Mouse (Mus musculus): Measurements from ENCODE around the gene Rps15. TPM values are rescaled to one million over a fixed set of nuclear protein-coding genes. Genes with fewer than 3 reads are reported as not detected.
"Not testable (repeated sequence)": the region's sequence is repeated elsewhere in the genome, so short reads cannot be mapped to it uniquely, and the experiment has no call there.

Gene Rps15
- 1,000 to 10,000 TPM; 1,216 to 1,243 TPM for total RNA-seq (2021)
- long read RNA-seq, experiment 1, transcript Rps15-202 (4 exons, 500 nt), result major isoform, 277 of 437 reads
- long read RNA-seq, experiment 1, transcript Rps15-201 (3 exons, 572 nt), result minor isoform, 33 of 437 reads
- long read RNA-seq, experiment 1, partial matches to known transcripts, result 122 of 437 reads
- long read RNA-seq, experiment 1, other reads (novel, unspliced or antisense), result 5 of 437 reads
- long read RNA-seq, experiment 2, transcript Rps15-201 (3 exons, 572 nt), result minor isoform, 12 of 265 reads
- long read RNA-seq, experiment 2, transcript Rps15-202 (4 exons, 500 nt), result major isoform, 206 of 265 reads
- long read RNA-seq, experiment 2, partial matches to known transcripts, result 37 of 265 reads
- long read RNA-seq, experiment 2, other reads (novel, unspliced or antisense), result 10 of 265 reads

DNA sequence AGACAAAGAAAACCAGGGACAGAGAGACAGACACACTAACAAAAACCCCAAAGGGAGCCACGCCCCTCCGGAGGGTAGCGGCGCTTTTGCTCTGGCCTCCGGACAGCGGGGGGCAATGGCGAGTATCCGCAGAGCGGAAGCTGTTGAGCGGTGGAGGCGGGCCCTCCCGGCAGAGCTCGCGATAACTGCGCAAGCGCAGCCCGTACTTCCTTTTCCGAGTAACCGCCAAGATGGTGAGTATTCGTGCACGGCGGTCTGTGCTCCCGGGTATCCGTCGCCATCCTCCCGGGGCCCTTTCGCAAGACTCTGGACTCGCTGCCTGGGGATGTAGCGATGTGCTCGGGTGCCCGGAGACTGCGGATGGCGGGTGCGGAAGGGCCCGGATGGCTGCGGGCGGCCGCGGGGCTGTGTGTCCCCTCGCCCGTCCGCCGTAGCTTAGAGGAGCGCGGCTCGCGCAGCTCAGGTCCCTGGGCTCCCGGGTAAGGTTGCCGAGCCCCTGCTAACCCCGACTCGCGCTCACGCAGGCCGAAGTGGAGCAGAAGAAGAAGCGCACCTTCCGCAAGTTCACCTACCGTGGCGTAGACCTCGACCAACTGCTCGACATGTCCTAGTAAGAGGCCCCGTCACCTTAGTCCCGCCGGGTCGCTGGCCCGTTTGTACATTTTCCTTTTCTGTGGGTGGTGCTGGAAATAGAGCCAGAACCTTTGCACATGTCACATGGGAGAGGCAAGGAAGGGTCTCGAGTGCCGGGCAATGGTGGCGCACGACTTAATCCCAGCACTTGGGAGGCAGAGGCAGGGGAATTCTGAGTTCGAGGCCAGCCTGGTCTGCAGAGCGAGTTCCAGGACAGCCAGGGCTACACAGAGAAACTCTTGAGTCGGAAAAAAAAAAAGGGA, at the start of gene Rps15:
TSS of gene Rps15 (plus strand) at position 203 of the 896 bp plus-strand sequence.
- DNase-seq, result peak; percentile 97

DNA sequence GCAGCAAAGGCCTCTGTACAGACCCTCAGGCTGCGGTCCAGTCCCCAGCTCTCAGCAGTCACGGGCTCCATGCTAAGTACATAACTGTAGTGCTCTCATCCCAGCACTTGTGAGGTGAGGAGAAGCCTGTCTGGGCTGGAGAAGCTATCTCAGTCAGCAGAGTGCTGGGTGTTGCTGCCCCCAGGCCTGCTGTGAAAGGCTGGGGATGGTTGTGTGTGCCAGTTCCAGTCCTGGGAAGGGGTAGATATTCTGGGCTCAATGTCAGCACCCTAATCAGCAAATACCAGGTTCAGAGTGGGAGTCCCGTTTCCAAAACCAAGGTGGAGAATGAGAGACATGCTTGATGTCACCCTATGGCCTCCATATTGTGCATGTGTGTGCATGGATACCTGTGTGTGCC, 49.6 kb upstream of the Rps15 start:
- no peak for DNase-seq

GRCm38 (mm10) chr10:80244791-80245399, 47.4 kb upstream of the Rps15 start:
- DNase-seq, result peak; percentile 41

DNA sequence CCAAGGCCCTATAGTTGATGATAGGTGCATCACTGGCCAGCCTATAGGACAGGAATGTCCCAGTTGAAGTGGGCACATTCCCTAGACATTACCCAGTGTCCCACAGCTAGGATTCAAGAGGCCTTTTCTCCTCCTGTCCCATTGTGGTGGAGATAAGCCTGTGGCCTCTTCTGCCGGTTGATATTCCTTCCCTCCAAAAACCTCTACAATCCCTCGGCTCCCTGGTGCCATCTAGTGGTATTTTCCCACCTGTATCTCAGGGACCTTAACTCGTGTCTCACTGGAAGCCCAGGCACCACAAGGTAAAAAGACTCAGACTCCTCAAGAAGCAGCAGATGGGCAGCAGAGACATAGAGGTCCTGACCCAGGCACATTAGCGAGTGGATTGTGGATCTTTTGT, 46.7 kb upstream of the Rps15 start:
- peak; percentile 89 for DNase-seq

DNA sequence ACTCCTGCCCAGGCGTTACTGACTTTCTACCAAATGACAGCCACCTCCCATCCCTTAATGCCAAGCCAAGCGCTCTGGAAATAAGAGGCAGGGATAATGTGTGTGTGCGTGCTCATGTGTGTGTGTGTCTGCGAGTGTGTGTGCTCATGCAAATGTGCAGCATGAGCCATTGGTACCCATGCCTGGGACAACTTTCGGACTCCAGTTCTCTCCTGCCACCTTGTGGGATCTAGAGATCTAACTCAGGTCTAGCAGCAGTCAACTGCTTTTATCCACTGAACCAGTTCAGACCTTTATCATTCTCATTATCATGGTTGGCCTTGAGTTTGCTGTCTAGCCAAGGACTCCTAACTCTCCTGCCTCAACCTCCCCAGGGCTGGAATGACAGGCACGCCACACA, 44.4 kb upstream of the Rps15 start:
- no peak for DNase-seq

- DNase-seq, result not testable (repeated sequence)
These were observed 43.8 kb upstream of the Rps15 start for GRCm38 (mm10) chr10:80248437-80248836.

DNA sequence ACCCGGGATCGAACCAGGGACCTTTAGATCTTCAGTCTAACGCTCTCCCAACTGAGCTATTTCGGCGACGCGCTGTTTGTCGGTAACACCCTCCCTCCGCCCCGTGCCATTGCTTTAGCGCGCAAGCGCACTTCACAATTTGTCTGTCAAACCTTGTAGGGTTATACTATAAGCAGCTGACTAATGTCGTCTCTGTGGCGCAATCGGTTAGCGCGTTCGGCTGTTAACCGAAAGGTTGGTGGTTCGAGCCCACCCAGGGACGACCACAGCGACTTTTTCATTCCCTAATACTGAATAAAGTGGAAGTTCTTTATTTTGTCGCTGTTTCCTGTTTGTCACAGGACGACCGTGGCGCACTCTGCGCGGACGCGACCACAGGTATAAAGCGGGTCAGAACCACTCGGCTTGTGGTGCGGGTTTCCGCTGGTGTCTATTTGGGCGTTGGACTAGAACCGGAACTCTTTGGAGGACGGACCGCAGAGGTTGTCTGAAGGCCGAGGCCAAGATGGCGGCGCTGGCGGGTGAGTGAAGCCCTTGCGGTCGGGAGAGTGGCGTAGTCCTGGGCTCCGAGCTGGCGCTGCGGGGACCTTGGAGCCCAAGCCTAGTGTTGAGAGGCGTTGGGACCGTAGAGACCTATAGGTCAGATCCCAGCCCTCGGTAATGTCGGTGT, 43.1 kb upstream of the Rps15 start, which contains the start of gene Ndufs7:
TSS of gene Ndufs7 (plus strand) at position 151 of the 670 bp plus-strand sequence.
- DNase-seq, result peak; percentile 94

GRCm38 (mm10) chr10:80250059-80250458, 42.2 kb upstream of the Rps15 start:
- no peak for DNase-seq

- DNase-seq, result no peak
These were observed 41.7 kb upstream of the Rps15 start for GRCm38 (mm10) chr10:80250573-80250972.

DNA sequence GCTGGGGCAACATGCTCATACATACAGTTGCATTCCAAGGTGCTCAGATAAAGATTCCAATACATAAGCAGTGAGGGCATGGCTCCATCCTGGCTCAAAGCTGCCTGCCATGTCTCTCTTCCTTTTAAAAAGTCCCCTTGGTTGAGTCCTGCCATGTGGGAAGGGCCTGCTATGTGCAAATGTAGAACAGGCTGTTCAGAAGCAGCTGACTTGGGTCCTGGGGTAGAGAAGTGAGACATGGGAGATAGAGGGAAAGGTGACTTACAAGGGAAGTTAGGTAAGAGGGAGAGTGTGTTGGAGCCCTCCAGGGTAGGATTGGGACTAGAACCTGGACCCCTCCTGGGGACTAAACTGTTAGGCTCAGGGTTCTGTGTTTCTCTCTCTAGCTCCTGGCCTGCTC, 40.2 kb upstream of the Rps15 start:
- DNase-seq, result no peak

GRCm38 (mm10) chr10:80252493-80253274, 39.6 kb upstream of the Rps15 start:
- DNase-seq, result no peak

DNA sequence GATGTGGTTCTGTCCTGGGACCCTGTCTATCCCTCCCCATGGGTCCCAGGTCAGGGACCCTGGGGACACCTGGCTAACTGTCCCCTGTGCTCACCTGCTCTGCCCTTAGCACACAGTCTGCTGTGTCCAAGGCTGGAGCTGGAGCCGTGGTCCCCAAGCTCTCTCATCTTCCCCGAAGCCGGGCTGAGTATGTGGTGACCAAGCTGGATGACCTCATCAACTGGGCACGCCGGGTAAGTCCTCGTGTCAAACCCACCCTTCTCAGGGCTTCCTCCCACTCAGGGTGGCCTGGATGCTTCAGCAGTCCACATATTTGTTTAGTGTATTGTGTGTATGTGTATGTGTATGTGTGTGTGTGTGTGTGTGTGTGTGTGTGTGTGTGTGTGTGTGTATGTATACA, 38.7 kb upstream of the Rps15 start:
- no peak for DNase-seq

DNA sequence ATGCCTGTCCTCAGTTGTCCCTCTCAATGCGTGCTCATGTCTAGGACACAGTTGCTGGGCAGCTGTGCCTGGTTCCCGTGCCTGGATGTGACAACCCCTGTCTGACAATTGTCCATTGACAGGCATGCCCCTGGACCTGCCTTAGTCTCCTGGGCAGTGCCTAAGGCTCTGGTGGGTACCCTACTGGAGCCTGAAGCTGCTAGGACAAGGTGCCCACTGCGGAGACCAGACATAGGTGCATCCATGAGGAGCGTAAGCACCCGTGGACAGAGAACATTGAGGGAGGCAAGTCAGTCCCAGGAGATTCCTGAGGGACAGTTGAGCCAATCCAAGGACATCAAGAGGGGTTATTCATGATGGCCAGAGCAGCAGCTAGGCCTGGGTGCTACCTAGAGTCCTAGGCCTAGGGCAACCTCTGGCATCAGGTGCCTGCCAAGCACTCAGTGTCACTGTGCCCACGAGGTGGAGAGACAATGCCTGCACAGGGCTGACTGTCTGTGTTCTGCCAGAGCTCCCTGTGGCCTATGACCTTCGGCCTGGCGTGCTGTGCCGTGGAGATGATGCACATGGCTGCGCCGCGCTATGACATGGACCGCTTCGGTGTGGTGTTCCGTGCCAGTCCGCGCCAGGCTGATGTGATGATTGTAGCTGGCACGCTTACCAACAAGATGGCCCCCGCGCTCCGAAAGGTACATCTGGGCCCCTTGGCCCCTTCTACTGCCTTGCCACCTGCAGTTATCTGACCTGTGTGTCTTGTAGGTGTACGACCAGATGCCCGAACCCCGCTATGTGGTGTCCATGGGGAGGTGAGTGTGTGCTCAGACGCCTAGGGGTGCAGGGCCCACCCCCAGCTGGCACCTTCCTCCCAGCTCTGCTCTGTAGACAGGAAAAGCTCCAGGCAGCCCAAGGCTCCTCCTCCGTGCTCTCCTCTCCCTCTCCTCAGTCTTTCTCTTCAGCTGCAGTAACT, 37.6 kb upstream of the Rps15 start:
- no peak for DNase-seq

- peak; percentile 83 for DNase-seq
These were observed 36.2 kb upstream of the Rps15 start for GRCm38 (mm10) chr10:80255881-80256535.

DNA sequence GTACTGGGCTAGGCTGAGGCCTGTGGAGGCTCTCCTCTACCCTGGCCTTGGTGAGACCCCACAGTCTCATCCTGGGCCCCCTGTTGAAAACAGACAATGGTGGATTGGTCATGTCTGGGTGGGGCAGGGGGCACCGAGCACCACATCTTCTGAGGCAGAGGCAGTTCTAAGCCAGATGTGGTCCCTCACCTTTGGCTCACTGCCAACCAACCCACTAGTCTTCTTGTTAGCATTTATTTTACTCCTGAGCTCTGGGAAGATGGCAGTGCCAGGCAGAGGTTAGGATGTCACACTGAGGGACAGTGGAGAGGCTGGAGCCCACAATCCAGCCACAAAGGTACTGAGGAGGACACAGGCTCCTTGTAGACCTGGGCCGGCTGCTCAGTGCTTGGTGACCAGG, 34.3 kb upstream of the Rps15 start:
- no peak for DNase-seq

DNA sequence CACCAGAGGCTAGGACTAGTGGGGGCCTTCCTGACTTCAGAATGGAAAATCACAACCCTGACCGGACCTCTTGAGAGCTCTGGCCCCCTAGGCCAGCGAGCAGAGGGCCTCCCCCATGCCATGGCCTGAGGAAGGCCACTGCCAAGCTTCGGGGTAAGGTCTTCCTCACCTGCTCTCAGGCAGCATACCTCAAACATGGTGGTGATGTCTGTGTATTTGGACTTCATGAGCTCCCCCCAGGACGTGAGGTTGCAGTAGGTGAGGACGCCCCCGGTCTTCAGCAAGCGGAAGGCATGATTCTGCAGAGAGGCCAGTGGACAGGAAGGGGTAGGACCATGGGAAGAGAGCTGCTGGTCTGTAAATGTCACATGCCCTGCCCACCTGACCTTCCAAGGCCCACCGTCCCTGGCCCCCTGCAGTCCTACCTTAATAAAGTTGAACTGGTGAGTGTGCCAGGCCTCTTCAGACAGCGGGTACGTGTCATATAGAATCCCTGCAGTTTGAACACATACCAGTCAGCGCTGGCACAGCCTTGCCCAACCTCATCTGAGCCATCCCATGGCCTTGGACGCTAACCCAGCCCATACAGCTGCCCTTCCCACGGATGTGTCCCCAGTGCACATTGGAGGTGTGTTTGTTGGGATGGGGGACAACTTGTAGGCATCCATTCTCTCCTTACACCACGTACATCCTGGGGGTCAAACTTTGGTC, 33.3 kb upstream of the Rps15 start:
- peak; percentile 58 for DNase-seq

- DNase-seq, result peak; percentile 54
These were observed 32.8 kb upstream of the Rps15 start for GRCm38 (mm10) chr10:80259463-80259805.

GRCm38 (mm10) chr10:80259861-80260641, 32.2 kb upstream of the Rps15 start:
- peak; percentile 86 for DNase-seq
